Mouse (Mus musculus) gastrocnemius, postnatal 4 days (tissue): Measurements from ENCODE around the gene Rexo1. TPM values are rescaled to one million over a fixed set of nuclear protein-coding genes. Genes with fewer than 3 reads are reported as not detected.

Experiments
- DNase-seq, 2 experiments: peaks; one replicate each; pipeline ENCODE4 v3.0.0; 2021 to 2022; ENCODE audit warnings: low spot score in 2 of 2, mixed read lengths in 2 of 2
- total RNA-seq, 2 experiments: library from RNA; stranded (reverse); gene quantifications; 2 replicates each; pipeline ENCODE4 v1.2.3; 2021

Rexo1 gene
- total RNA-seq, 2 experiments from 2014 or later = 22.0 to 24.9 TPM

DNA sequence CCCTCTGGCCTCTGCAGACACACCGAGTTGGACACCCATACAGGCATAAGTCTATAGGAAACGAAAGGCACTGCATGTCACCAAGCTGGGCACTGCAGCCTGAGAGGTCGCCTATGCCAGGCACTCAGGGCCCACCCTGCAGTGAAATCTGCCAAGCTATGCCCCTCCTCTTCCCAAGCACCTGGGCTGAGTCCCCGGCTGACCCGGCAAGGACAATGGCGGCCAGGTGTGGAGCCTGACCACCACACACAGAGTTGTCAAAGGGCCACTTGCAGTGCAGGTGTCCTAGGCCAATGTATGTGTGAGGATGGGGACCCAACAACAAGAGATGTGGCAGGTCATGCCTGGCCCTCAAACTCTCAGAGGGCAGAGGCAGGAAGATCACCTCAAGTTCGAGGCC, 1.9 kb downstream of the Rexo1 start:
- DNase-seq = no peak

DNA sequence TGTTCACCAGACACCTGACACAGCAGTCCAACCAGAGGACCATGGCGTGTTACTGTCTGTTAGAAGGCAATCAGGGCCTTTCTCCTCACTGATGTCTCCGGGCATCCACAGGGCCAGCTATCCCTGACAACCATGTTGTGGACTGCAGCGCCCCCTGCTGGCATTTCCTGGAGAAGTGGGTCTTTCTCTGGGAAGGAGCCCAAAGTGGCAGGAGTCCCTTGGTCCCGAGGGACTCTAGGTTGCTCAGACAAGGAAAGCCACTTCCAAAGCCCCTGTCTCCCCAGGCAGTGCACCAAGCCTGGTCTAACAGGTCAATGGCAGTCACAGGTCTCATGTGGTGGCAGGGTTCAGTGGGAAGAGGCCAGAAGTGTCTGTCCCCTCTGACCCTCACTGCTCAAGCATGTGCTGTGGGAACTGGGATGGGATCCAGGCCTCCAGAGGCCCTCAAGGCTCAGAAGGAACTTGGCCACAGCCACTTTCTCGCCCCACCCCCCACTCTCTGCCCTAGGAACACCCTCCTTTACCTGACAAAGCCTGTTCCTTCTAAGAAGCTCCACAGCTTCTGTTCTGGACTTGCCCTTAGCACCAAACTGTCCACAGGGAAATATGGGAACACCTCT, 3.9 kb downstream of the Rexo1 start:
- peak in 1 of 2 experiments; percentile 78 for DNase-seq

DNA sequence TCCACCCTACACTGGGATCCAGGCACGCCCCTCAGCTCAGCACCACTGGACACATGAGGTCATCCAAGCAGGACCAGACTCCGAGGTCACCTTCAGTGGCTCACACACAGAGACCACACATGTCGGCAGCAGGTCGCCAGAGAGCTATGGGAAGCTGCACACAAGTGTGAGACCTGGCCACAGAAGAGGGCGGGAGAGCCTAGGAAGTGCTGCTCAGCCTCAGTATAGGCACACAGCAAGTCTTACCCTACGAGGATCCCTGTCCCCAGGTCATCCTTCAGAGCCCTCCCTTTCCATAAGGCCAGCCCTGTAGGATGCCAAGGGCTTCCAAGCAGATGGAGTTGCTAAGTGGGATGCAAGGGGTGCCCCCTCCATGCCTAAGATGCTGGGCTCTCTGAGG, 7.4 kb downstream of the Rexo1 start:
- no peak for DNase-seq

DNA sequence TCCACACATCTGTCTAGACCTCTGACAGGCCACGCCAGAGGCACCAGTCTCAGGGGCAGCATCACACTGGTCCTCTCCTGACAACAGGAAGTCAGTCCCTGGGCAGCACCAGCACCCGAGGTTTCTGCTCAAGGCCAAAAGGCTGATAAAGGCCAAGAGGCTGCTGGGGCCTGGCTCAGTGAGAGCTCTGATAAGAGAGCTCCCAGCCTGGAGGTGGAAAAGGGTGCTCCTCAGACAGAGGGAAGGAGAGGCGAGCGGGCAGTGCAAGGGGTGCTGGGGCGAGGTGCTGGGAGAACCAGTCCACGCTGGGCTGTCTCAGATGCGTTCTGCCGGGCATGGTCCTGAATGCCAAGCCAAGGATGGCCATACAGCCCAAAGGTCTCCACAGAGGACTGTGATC, 7.8 kb downstream of the Rexo1 start:
- no peak for DNase-seq

DNA sequence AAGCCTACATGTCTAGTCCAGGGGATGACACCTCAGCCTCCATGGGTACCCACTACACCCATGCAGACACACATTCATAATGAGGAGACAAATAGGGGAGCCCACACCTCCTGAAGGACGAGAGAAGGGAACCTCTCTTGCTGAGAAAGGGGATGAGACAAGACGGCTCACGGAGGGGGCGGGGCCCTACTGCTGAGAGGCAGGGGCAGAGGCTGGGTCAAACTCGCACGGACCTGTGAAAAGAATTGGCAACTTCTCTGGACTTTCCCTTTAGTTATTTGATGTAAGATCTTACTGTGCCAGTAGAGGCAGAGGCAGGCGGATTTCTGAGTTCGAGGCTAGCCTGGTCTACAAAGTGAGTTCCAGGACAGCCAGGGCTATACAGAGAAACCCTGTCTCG, 9.0 kb downstream of the Rexo1 start:
- DNase-seq = no peak

DNA sequence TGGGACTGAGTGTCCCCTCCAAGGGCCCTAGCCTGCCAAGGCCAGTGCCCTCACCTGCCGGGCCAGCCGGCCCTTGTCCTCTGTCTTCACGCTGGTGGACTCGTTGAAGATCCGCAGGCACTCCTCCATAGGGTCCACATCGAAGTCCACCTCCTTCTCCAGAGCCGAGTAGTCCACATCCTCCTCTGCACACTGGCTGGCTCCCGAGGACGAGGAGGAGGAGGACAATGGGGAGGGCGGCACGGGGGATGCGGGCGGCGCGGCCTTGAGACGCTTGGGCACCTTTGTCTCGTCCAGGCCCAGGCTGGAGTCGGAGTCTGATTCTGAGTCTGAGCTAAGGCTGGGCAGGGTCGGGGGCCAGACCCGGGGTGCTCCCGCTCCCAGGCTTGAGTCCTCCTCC, 12.1 kb downstream of the Rexo1 start:
- no peak for DNase-seq

DNA sequence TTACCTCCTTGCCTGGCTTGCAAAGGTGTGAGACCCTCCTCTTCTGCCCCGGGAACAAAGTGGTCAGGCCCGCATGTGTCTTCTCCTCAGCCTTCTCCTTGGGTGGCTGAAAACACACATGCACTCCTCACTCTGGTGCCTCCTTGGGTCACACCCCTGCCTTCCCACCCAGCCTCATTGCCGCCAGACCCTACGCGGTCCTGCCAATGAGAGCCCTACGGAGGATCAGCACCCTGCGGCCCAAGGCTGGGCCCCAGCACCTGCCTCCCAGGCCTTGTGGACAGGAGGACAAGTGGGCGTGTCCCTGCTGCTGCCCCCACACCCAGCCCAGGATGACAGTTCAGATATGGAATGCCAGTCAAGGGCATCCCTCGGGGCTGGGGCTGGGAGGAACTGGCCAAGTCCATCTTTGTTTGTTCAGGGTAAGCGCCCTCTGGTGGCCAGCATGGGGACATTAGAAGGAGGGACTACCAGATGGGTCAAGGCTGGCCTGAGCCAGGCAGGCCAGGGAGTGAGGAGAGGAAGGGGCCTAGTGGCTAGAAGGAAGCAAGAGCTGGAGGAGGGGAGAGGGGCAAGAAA, 12.8 kb downstream of the Rexo1 start:
- DNase-seq = peak; percentile 64 to 70

DNA sequence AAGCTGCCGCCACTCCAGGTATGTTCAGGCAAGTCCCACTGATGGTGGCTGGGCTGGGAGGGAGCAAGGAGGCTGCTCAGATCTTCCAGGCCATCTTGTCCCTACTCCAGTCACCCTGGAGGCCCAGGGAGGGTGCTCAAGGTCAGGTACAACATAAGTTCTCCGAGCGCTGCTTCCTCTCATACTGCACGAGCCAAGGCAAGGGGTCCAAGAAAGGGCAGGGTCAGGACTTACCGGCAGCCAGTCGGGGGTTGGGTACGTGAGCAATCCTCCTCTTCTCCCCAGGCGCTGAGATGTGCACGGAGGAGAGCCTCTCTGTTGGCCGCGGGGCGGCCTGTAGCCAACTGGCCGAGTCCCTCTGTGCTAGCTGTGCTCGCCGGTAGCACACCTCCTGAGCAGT, 13.8 kb downstream of the Rexo1 start:
- no peak for DNase-seq

DNA sequence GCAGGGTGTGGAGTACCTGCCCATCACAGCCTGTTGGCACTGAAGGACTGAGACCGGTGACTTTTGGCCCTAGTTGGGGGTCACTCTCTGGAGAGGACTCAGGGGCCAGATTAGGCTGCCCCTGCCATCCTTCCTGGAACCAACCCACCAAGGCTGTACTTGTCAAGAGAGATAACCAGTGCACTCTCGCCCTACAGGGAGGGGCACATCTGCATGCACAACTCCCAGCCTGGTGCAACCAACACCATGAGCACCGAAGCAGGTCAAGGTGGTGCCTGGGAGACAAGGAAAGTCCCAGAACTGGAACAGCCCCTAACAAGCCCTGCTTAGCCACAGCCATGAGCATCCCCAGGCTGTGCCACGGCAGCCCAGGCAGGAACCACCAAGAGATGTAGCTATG, 14.4 kb downstream of the Rexo1 start:
- no peak for DNase-seq

DNA sequence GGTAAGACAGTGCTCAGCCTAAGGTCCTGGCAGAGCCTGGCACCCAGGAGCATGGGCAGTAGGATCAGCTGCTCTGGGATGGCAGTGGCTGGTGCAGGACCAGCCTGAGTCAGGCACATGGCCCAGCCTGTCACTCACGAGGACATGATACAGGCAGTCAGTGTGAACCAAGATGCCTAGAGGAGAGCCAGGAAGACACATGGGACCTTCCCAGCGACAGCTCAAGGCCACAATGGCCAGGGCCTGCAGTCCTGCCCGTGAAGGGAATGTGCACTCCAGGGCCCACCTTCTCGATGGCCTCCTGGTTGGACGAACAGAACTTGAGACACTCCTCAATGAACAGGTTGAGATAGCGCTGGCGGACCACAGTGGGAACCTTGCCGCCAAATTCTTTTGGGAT, 15.8 kb downstream of the Rexo1 start:
- DNase-seq = no peak

DNA sequence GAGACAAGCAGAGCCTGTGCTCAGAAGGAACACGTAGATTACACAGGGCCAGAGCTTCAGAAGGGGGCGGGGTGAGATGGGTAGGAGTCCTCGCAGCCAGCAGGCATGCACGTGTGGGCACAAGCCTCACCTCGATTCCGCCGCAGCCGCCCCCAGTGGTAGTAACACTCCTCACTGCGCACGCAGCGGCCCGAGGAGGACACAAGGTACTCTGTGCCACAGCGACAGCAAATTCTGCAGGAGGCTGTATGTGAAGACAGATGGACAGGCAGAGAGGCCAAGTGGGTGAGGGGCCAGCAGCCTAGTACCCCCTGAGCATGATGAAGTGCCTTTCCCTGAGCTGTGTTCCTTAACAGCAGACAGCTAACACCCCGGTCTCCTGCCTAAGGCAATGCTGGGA, 17.5 kb downstream of the Rexo1 start:
- no peak for DNase-seq

DNA sequence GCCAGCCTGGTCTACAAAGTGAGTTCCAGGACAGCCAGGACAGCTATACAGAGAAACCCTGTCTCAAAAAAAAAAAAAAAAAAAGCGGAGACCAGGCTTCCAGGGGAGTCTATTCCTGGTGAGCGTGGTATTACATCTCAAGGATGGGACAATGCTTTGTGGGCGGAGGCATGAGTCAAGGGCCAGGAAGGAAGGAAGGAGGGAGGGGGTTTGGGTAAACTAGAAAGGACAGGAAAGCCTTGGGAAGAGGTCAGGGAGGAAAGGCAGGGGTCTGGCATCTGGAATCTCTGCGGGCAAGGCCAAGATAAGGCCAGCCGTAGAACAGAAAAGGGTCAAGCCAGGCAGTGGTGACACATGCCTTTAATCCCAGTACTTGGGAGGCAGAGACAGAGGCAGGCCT, 21.9 kb downstream of the Rexo1 start:
- DNase-seq = no peak

DNA sequence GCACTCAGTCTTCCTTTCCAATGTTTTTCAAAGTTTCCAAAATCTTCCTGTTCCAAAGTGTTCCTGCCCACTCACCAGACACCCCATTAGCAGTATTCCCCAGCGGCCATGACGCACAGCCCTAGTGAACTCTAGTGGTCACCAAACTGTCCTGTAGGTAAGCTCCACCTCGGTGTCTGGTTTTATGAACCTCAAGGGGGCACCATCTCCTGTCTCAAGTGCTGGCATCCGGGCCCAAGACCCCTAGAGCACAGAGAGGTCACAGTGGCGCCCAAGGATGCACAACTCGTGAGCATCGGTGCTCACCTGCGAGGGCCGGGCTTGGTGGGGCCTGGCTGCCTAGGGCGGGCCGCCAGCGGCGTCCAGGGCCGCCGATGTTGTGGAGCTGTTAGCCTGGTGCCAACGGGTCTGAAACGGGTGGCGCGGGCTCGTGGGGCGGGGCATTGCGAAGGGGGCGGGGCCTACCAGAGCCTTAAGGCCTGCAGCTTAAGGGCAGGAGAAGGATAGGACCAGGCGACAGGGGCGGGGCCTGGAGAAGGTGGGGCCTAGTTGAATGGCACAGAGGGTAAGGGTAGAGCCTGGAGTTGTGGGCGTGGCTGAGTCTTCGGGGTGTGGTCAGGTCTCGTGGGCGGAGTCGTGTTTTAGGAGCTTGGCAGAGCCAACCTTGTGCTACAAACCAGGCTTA, 22.5 kb downstream of the Rexo1 start, which contains the start of gene Atp8b3:
Gene Atp8b3 (minus strand): TSS at position 415 of the 685 bp plus-strand sequence.
- peak in 1 of 2 experiments; percentile 71 for DNase-seq

DNA sequence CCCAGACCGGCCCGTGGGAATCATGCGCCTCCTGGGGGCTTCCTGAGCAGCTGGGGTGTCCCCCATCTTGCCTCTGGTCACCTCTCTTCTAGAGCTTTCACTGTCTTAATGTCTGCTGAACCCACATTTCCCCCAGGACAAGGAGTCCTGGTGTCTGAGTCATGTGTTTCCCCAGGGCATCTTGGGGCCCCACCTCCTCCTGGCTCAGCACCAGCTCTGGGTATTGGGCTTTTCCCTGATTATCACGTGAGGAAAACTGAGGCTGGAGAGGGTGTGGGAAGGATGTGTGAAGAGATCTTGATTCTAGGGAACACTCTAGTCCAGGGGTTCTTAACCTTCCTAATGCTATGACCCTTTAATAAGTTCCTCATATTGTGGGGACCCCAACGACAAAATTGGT, 23.2 kb downstream of the Rexo1 start:
- DNase-seq = no peak

DNA sequence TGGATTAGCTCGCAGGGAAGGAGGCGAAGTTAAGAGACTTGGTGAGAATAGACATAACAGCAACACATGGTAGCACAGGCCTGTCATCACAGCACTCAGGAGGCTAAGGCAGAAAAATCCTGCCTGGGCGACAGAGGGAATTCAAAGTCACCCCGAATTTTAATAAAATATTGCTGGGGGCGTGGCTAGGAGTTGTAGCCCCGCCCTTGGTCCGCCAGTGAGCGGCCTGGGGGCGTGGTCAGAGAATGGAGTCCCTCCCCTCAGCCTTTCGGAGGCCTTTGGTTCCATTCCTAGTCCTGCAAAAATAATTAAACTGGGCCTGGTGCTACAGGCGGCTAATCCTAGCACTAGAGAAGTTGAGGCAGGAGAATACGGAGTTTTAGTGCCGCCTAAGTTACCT, 25.6 kb downstream of the Rexo1 start:
- DNase-seq = no peak

DNA sequence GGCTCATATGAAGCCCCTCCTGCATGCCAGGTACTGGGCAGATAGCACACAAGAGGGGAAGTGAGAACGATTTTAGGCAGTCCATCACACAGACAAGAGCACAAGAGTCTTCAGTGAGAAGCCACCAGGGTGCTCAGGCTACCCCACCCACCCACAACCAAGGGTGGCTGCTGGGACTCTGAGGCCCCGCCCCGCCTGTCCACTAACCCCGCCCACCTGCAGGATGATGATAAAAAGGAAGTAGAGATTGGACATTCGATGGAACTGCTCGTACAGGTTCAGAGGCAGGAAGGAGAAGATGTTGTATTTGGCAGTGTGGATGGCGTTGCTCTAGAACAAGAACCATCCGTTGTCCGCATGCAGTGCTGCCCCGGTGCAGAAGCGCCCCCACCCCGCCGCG, 26.3 kb downstream of the Rexo1 start:
- no peak for DNase-seq

DNA sequence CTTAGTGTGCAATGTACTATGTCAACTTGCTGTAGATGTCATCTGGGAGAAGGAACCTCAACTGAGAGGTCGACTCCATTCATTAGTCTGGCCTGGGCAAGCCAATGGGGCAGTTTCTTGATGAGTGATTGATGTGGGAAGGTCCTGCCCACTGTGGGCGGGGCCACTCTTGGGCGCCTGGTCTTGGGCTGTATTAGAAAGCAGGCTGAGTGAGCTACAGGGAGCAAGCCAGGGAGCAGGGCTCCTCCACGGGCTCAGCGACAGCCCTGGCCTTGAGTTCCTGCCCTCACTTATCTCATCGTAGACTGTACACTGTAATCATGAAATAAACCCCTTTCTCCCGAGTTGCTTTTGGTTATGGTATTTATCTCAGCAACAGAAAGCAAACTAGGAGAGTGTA, 27.7 kb downstream of the Rexo1 start:
- DNase-seq = no peak

DNA sequence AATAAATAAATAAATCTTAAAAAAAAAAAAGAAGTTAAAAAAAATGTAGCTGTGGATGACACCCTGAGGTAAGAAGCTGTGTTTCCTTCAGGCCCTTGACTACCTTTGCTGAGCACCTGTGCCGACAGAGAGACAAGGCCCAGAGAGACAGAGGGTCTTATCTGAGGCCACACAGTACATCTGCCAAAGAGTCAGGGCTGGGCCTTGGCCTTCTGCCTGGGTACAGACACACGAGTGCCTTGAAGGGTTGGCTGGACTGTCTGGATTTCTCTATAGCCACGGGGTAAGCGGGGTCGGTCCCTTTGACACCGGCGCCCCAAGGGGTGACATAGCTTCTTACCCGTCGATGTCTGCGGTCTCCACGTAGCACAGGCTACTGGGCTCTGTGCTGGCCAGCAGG, 28.6 kb downstream of the Rexo1 start:
- no peak for DNase-seq

DNA sequence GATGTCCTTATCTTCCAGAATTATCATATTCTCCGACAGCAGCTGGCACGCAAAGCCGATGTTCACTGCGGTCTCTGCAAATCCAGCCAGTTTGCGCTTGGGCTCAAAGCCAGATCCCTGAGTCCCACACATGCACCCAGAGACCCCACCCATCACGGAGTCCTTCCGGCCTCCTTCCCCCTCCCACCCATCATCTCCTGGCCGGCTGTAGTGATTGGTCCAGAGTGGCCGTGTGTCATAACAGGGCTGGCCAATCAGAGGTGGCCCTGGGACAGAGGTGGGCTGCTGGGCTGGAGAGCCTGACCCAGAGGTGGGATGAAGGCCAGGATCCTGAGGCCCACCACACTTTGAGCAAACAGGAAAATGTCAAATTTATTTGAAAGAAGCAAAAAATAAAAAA, 35.2 kb downstream of the Rexo1 start:
- no peak for DNase-seq

DNA sequence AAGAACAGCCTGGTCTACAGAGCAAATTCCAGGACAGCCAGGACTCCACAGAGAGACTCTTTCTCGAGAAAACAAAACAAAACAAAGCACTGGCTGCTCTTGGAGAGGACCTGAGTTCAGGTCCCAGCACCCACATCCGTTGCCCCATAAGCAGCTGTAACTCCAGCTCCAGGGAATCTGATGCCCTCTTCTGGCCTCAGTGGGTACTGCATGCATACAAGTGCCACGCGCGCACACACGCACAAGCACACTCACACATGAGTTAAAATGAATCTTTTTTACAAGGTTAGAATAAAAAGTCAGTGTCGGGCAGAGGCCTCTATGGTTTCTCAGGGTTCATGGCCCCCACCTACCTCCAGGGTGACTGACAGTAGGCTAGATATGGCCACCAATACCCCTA, 38.1 kb downstream of the Rexo1 start:
- DNase-seq = no peak

DNA sequence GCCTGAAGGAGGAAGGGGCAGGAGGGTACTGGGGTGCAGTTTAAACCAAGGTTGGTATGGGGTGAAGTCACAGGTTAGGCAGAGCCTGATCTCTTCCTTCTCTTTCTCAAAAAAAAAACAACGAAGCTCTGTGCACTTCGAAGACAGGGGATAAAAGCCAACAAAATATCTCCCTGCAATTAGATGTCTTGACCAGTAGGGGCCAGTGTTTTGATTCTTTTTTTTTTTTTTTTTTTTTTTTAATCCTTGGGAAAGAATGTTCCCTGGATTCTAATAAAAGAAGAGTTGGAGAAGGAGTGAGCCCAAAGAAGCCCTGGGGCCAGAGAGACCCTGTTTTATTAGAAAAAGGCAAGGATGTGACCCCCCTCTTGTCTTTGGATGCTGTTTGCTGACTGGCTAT, 42.1 kb downstream of the Rexo1 start:
- no peak for DNase-seq

DNA sequence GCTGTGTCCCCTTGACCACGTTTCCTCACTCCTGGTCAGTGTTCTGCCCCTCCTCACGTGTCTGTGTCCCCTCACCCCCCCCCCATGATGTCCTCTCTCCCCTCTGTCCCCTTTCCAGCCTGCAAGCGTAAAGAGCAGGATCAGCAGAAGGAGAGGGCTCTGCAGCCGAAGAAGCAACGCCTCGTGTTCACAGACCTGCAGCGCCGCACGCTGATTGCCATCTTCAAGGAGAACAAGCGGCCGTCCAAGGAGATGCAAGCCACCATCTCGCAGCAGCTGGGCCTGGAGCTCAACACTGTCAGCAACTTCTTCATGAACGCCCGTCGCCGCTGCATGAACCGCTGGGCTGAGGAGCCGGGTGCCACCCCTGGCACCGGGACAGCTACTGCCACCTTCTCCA, 47.6 kb downstream of the Rexo1 start:
- no peak for DNase-seq

DNA sequence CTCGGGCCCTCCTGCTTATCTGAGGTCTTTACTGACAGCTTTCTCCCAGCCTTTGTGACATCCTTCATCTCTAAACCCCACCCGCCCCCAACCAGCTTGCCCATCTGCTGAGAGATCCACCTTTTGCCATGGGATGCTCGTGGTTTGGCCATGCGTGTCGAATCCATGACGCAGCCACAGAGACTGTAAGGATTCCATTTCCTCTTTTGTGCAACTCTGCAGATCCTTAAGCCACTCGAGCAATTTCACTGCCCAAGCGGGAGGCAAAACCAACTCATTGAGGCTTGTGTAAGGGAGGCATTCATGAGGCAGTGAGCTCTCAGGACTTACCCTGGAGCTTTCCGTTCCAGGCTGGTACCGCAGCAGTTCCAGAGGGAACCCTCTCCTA, 51.1 kb downstream of the Rexo1 start:
- no peak for DNase-seq
